Mouse (Mus musculus): ENCODE results near the gene Fcrl1.
"Not testable (repeated sequence)": the region's sequence is repeated elsewhere in the genome, so short reads cannot be mapped to it uniquely, and the experiment has no call there.

Gene Fcrl1

DNA sequence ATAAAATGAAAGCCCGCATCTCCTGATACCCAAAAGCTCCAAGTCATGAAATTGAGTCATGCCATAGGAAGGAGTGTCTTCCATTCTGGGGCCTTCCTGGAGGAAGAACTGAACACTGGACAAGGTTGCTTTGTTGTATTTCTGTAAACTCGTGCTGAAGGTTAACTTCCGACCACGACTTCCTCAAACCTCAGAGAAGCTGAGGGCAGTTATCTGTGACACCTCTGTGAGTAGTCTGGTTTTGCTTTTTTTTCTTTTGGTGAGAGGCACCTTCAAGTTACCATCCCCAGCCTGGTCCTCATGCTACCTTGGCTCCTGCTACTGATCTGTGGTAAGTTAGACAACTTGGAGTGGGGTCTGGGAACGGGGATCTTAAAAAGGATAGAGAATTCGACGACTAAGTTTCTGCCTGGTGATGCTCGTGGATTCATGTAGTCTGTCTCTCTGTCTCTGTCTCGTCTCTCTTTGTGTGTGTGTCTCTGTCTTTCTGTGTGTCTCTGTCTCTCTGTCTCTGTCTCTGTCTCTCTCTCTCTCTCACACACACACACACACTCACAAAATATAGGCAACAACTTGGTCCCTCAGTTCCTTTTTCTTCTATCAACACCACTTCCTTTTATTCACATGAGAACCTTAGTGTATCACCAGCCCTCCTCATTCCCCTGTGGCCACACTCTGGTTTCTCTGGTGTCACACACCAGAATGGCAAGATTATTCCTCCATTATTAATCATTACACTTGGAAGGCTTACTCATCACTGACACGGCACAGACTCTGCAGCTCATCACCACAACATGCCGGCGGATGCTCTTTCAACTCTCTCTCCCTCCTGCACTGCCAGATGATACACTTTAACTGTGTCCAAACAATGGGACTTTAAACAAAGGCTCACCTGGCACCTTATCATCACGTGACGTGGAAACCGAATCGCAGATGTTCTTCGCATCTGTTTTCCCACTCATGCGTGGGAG, at the start of gene Fcrl1:
Gene Fcrl1 (plus strand): TSS at position 193 of the 971 bp plus-strand sequence.
- no peak for DNase-seq (ENCODE audit: low spot score in 2 of 2)

DNA sequence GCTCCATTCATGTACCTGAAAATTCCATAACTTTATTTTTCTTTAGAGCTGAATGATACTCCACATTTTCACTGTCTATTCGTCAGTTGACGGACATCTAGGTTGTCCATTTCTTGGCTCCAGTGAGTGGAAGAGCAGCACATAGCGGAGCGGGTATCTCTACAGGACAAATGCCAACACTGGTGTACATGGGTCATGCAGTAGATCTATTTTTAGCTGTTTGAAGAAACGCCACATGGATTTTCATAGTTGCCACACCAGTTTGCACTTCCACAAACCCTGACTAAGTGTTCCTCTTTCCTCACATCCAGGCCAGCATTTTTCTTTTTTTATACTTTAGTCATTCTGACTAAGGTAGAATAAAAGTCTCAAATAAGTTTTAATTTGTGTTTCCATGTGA, 38.3 kb upstream of the Fcrl1 start:
- no peak for DNase-seq (ENCODE audit: low spot score in 2 of 2)

DNA sequence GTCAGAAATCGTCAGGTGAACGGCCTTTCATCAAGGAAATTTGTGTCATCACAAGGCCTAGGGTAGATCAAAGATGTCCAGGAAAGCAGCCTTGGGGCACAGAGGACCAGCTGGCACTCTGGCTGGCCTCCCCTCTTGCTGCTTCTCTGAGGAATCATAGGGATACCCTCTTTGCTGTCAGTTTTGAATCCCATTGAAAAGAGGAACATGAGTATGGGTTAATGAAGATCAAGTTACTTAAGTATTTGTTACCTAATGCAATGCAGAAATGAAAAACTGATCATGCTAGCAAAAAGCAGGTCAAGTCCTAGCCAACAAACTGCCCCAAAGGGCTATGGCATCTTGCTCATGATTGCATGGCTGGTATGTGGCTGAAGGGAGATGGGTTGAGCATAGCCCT, 25.2 kb upstream of the Fcrl1 start:
- DNase-seq (ENCODE audit: low spot score in 2 of 2), result not testable (repeated sequence)

DNA sequence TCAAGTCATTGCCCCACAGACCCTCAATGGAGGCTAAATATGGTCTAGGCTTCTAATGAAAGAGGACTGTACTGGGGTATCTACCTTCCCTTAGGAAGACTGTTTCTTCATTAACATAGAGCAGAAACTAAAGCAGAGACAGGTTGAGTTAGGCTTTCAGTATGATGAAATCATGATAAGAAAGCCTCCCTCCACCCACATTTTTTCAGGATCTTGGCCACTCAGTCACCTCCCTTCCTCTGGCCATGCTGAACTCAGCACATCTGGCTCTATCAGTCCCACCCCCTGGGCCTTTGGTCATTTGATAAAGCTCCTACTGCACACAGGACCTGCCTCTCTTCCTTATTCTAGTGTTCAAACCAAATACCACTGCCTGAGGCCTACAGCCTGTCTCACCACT, 18.6 kb upstream of the Fcrl1 start, which contains the start of gene Cd5l:
Gene Cd5l (plus strand): TSS at position 301 of the 400 bp plus-strand sequence.
- no peak for DNase-seq (ENCODE audit: low spot score in 2 of 2)

DNA sequence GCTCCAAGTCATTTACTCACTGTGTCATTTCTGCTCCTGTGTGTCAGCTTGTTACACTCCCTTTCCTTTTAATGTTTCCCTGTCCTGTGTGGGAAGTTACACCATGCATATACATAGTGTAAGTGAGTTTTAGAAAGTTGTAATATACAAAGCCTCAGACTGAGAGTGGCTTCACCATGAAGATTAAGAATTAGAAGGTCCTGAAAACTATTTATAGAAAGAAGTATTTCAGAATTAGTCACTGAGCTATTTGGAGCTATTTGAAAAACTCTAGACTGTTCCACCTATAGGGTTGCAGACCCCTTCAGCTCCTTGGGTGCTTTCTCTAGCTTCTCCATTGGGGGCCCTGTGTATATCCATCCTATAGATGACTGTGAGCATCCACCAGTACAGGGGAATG, 17.0 kb upstream of the Fcrl1 start:
- no peak for DNase-seq (ENCODE audit: low spot score in 2 of 2)

DNA sequence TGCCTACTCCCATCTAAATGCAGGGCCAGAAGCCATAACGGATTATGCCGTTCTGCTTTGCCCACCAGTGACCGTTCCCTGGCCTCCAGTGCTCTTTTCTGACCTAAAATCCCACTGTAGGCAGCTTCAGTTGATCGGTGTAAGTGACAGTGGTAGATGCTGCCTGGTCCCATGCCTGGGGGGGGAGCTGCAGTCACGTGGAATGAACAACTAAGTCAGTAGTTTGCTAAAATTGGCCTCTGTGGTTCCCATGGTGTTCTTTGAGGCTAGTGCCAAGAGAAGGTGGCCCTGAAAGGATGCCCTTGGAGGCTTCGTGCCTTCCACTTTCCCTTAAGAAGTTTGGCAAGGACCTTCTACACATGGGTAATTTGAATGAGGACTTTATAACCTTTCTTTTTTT, 15.7 kb upstream of the Fcrl1 start:
- DNase-seq (ENCODE audit: low spot score in 2 of 2), result no peak

DNA sequence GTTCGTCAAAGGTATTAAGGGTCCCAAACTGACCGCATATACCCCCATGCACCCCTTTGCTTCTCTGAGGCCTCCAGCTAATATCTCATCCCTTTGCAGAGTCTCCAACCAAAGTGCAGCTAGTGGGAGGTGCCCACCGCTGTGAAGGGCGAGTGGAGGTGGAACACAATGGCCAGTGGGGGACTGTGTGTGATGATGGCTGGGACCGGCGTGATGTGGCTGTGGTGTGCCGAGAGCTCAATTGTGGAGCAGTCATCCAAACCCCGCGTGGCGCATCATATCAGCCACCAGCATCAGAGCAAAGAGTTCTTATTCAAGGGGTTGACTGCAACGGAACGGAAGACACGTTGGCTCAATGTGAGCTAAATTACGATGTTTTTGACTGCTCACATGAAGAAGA, 10.5 kb upstream of the Fcrl1 start:
- DNase-seq (ENCODE audit: low spot score in 2 of 2), result no peak

DNA sequence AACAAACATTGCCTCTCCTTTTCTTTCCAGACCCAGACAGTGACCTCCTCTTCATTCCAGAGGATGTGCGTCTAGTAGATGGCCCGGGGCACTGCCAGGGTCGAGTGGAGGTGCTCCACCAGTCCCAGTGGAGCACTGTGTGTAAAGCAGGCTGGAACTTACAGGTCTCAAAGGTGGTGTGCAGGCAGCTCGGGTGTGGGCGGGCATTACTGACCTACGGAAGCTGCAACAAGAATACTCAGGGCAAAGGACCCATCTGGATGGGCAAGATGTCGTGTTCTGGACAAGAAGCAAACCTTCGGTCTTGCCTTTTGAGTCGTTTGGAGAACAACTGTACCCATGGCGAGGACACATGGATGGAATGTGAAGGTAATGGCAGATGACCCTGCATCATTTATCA, 8.7 kb upstream of the Fcrl1 start:
- no peak for DNase-seq (ENCODE audit: low spot score in 2 of 2)

DNA sequence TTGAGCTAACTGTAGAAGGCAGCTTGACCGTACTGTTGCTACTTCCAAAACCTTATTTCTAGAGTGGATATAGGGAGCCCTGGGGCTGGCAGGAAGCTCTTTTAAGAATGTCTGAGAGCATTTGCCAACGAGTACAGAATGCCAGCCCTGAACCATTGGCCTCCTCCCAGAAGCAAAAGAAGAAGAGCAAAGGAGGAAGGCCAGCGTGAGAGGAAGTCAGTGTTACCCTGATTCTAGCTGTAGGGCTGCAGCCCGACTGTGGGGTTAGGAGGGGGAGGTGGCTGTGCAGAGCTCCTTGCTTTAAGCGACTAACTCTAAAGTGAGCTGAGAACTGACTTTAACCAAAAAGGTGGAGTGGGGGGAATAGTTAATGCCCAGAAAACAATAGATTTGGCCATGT, 7.0 kb upstream of the Fcrl1 start:
- no peak for DNase-seq (ENCODE audit: low spot score in 2 of 2)

DNA sequence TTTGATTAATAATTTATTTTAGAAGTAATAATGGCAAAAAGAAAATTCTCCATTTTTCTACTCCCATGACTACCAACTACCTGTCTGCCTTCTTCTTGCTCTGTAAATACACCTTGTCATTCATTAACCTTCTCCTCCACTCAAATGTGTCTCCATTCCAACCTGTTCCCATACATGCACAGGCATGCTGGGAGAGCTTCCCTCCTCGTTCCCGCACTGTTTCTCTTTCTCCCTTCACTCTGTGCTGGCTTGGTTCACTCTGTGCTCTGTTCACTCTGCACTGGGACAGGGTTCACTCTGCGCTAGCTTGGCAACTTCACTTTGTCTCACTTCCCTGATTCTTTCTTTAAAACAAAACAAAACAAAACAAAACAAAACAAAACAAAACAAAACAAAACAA, 1.0 kb downstream of the Fcrl1 start:
- no peak for DNase-seq (ENCODE audit: low spot score in 2 of 2)

DNA sequence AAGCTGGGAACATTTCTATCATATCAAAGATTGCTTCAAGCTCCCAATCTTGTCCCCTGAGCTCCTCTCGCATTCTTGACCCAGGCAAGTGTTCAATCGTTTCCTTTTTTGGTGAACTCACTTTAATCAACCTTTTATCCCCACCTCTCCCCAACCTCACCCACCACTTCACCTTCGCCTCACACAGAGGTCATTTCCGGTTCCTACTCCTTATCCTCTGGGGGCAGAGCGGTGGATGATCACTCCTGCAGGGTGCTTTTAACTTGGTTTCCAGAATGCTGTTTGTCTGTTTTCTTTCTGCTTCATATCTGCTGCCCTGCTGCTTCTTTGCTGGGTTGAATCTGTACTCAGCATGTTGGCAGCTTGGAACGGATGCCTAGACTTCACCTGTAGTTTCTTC, 1.5 kb downstream of the Fcrl1 start:
- DNase-seq (ENCODE audit: low spot score in 2 of 2), result no peak

DNA sequence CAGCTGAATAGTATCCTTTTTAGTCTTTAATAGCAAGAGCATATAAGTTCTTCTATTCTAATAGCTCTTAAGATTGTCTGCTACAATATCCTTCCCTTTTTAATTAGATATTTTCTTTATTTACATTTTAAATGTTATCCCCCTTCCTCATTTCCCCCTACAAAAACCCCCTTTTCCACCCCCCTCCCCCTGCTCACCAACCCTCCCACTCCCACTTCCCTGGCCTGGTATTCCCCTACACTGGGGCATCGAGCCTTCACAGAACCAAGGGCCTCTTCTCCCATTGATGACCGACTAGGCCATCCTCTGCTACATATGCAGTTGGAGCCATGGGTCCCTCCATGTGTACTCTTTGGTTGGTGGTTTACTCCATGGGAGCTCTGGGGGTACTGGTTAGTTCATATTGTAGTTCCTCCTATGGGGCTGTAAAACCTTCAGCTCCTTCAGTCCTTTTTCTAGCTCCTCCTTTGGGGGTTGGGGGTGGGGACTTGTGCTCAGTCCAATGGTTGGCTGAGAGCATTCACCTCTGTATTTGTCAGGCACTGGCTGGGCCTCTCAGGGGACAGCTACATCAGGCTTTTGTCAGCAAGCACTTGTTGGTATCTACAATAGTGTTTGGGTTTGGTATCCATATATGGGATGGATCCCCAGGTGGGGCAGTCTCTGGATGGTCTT, 3.6 kb downstream of the Fcrl1 start:
- DNase-seq (ENCODE audit: low spot score in 2 of 2), result not testable (repeated sequence)

DNA sequence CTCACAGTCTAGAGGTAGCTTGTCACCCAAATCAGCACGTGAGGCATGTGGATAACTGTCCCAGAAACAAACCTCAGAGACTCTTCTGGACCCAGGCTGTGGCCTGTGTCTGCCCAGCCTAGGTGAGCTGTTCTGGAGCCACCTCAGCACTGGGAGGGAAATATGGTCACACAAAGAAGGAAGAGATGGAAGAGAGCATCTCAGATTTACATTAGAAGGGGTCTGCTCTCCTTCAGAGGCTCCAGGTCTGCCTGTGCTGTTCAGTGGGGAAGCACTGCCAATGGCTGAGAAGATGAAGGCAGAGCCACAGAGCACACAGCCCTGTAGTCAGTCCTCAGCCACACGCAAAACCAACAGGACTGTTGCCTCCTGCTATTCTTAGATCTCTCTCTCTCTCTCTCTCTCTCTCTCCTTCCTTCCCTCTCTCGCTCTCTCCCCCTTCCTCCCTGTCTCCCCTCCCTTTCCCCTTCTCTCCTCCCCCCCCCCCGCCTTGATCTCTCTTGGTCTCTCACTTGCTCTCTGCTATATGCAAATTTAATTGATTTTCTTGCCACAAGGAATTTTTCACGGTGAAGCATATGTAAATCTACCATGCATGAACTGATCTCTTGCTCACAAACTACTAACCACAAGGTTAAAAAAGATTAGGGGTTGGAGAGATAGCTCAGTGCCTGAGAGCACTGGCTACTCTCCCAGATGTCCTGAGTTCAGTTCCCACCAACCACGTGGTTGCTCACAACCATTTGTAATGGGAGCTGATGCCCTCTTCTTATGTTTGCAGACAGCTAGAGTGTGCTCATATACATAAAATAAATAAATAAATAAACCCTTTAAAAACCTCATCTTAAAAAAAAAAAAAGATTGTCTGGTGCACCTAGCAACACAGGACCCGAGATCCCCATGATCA, 5.9 kb downstream of the Fcrl1 start:
- DNase-seq (ENCODE audit: low spot score in 2 of 2), result no peak

DNA sequence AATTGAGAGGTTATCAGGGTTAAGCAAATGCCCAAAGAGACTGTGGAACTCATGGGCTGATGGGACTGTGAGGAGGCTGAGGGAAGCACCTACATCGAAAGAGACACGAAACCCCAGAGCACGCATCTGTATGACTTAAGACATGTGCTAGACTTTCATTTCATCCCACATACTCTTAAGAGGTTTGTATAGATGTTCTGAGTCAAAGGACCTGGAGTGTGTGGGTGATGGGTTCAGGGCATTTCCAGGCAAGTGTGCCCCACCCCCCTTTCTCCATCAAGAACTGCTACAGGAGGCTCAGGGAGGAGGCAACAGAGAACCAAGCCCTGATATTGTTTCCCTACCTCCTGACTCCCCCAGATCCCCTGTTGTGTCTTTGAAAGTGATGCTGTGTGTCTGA, 7.1 kb downstream of the Fcrl1 start:
- no peak for DNase-seq (ENCODE audit: low spot score in 2 of 2)

DNA sequence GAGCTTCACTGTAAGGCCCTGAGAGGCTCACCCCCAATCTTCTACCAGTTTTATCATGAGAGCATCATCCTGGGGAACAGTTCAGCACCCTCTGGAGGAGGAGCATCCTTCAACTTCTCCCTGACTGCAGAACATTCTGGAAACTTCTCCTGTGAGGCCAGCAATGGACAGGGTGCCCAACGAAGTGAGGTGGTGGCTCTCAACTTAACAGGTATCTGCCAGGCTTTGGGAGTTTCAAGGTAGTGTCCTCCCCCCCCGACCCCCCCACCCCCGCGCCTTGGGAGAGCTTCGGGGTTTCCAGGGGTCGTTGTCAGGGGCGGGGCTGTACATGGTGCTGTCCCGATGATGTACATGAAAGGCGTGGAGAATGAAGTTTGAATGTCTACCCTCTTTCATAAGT, 8.9 kb downstream of the Fcrl1 start:
- DNase-seq (ENCODE audit: low spot score in 2 of 2), result no peak

DNA sequence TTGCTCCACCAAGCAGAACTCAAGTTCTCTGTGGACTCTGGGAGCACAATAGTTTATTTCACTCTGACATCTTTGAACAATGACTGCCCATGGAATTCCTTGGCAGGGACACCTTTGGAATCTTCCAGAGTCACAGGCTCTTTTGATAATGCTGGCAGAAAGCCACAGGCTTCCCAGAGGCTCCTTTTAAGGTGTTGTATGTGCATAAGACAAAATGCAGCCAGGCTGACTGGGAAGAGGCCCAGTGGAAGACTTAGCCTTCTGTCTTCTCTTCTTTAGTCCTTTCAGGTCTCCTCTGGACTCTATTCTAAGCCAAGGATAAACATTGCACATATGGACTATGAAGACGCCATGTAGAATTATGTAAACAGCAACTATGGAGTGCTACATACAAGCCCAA, 14.7 kb downstream of the Fcrl1 start:
- DNase-seq (ENCODE audit: low spot score in 2 of 2), result no peak

DNA sequence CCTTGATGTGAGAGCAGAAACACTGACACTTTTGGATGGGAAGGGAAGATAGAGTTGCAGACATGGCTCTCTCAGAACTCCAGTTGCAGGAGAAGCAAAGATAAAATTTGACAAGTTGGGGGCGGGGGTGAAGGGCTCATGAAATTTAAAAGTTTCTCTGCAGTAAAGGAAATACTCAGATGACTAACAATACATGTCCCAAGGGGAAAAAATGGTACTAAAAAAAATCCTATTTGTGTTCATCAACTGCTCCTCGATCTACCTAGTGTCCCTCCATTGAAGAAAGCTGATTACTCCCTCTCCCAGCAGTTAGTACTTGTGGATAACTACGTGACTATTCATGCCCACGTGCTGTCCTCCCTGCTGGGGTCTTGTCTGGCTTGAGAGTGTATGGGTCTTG, 22.6 kb downstream of the Fcrl1 start:
- no peak for DNase-seq (ENCODE audit: low spot score in 2 of 2)

DNA sequence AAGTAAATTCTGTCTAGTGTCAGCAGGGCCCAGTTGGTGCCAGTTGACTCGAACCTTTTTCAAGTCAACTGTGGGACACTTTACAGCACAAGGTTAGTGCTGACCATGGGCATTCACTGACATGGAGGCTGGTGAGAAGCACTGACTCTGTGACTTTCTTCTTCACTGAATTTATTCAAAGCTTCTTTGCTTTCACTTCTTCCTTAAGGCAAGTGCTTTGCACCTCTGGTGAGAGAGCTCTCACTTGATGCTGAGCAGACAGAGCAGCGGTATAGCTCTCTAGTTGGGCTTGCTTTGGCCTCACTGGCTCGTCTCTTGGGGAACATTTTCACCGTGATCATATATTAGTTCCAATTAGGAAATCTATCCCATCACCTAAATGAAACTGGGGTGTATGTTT, 23.7 kb downstream of the Fcrl1 start:
- DNase-seq (ENCODE audit: low spot score in 2 of 2), result no peak

DNA sequence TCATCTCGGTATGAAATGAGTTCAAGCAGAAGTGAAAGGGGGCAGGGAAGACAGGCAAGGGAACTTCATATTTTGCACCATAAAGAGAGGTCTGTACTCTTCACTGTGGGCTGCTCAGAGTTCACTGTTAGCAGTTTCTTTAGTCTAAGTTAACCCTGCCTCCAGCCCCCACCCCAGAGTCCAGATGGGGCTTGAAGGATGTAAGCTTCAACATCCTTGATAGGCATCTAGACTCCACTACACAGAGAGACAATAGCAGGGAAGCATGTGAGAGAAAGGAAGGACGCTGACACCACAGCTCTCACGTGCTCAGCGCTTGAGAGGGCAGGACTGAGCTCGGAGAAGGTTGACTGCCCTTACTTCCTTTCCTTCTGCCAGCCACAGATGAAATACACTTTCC, 25.1 kb downstream of the Fcrl1 start:
- no peak for DNase-seq (ENCODE audit: low spot score in 2 of 2)

DNA sequence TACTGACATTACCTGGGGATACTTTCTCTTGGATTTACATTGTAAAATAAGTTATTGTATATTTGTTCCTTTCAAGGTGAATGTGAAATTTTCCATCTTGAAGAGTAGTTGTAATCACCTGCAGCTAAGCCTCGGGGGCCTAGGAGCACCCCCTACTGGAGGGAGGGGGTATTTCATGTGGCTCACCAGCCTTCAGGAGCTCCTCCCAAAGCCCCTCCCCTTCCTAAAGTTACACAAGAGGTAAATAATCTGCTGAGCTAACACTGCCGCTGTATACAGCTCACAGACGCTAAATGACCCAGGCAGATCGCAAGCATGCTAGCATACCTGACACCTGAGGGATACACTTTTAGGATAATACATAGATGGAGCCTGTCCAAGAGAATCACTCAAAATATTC, 32.0 kb downstream of the Fcrl1 start:
- DNase-seq (ENCODE audit: low spot score in 2 of 2), result no peak

DNA sequence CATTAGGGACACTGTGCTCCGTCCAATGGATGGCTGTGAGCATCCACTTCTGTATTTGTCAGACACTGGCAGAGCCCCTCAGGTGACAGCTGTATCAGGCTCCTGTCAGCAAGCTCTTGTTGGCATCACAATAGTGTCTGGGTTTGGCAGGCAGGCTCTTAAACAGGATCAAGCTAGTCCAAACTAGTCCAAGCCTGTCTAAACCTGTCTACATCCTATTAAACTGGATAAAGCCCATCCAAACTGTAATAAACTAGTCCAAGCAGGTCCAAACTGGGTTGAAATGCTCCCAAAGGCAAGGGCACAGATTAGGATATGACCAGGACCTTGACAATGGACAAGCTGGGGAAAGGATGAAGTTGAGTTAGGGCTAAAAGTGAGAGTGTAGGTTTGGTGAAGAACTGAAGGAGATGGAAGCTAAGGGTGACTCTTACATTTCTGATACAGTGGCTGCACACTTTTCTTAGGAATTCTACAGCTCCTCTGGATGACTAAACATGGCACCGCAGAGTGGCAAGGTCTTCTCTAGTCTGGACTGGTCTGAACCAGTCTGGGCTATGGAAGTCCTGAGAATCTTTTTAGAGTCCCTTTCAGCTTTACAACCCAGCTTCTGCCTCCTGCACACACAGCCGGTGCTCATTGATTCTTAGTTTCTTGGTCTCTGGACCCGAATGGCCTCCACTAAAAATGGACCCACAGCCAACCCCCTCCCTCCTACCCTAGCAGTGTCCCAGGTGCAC, 33.2 kb downstream of the Fcrl1 start:
- DNase-seq (ENCODE audit: low spot score in 2 of 2), result no peak
